Mouse (Mus musculus) lung, postnatal 0 days (tissue): ENCODE data around the gene Carnmt1.

Experiments used
- CTCF ChIP-seq: IDR thresholded peaks from 2 replicates; pipeline ENCODE4 v1.5.1; 2016; ENCODE audit warnings: antibody characterized with exemption, mild to moderate bottlenecking
- EP300 ChIP-seq: IDR thresholded peaks from 2 replicates; pipeline ENCODE4 v1.6.1; 2016; ENCODE audit warnings: antibody characterized with exemption, mild to moderate bottlenecking, control low read depth

DNA sequence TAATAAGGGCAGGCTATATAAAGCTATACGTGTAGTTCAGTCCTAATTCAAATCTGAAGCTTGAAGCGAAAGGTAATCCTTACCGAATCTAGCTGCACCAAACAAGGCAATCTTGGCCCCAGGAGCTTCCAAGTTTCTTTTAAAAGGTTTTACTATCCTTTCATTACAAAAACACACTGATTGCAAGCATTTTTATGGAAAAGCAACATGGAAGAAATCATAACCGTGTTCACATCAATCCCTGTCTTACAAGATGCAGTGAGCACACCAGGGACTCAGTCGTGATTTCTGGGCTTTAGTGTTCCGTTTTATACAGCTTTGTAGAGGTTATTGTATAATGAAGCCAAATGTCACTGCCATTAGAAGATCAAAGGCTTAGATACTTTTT, 22.0 kb upstream of the Carnmt1 start:
- TF ChIP-seq CTCF (no peak), EP300 (no peak)
